Mouse (Mus musculus) ES-Bruce4 (cell line): Measurements from ENCODE around the gene Tbc1d16.

ENCODE experiments used
- CTCF ChIP-seq: IDR thresholded peaks from one replicate; pipeline ENCODE4 v1.8.1; 2011; ENCODE audit warnings: low read depth, low read length
- EP300 ChIP-seq: IDR thresholded peaks from 2 replicates; pipeline ENCODE4 v1.6.1; 2011; ENCODE audit warnings: low read depth, low read length; ENCODE audit not compliant: insufficient read depth
- POLR2A ChIP-seq: IDR thresholded peaks from one replicate; pipeline ENCODE4 v1.8.1; 2011; ENCODE audit warnings: low read length; ENCODE audit not compliant: insufficient read depth

- TF ChIP-seq POLR2A (no peak), CTCF (no peak), EP300 (no peak)
Observed at GRCm38 (mm10) chr11:119209371-119210025, 18.8 kb downstream of the Tbc1d16 start.
